Mouse (Mus musculus): ENCODE results near the gene Tex9.

GRCm38 (mm10) chr9:72493984-72494685, 2.1 kb upstream of the Tex9 start:
- TF ChIP-seq CTCF (IDR thresholded peaks at IDR 0.05; ENCODE audit: borderline replicate concordance, insufficient read depth, low read depth, low read length) (no peak), POLR2A (IDR thresholded peaks at IDR 0.05; ENCODE audit: borderline replicate concordance, insufficient read depth, low read length) (no peak)
